Mouse (Mus musculus): ENCODE results near the gene Ubl7.

Ubl7 gene

DNA sequence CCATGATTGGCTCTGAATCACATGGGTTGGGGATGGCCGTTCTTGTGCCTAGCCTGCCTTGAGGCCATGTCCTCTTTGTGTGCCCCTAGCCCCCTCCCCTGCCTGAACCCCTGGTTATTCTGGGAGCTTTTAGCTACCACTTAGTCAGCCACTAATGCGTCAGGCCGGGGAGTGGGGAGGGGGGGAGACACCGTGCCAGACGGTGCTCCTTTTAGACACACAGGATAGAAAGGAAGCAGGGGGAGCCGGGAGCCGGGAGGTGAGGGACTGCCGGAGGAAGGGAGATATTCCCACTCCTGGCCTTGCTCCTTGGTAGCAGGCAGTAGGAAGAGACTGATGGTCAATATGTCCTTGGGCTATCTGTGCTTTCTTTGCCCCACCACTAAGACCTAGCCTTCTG is 39.1 kb downstream of the Ubl7 start:
- no peak for DNase-seq

- DNase-seq, result no peak
Measured at GRCm38 (mm10) chr9:57950519-57950918, 39.7 kb downstream of the Ubl7 start.

DNA sequence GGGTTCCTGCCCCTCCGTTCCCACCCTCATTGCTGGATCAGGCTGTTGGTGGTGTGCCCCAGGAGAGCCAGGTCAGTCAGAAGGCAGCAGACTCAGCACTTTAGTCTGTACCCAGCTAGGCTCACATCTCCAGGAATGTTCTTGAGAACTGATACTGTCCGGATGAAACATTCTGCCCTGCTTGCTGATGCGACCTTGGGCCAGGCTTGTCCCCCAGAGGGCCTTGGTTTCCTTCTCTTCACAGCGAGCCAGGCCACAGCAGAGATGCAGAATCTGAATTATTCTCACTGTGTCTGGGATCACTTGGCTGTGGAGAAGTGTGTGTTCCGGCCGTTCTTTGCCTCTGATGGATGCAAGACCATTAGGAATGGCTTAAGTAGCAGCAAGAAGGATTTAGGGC is 41.2 kb downstream of the Ubl7 start:
- DNase-seq, result no peak

DNA sequence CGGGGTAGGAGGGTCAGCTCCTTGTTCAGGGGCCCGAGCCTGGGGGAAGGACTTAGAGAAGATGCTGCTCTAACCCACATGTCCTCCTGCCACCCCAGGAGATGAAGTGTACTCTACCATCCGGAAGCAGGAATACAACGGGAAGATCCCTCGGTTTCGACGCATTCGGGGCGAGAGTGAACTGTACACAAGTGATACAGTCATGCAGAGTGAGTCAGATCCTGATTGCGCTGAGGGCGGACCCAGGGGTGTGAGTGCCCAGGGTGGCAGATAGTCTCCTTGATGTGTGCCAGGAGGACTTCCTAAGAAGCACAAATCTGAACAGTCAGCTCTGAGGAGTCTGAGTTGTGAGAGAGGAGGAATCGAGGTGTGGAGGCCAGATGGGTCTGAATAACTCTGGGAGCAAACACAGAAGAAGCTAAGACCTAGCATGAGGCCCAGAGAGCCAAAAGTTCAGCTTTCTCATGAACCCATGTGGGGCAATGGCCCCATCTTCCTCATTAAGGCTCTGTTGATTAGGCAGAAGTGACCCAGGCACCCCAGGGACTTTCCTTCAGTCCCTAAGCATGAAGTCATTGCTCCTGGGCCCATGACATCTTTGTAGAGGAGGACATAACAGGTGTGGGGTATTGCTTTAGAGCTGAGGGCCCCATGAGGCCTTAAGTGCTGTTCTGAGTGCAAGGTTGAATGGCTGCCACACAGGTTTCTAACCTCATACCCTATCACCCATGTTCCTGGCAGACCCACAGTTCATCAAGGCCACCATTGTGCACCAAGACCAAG is 44.4 kb downstream of the Ubl7 start:
- no peak for DNase-seq

- DNase-seq, result no peak
Measured at GRCm38 (mm10) chr9:57955764-57956163, 45.0 kb downstream of the Ubl7 start.

- DNase-seq, result no peak
Measured at GRCm38 (mm10) chr9:57956196-57956837, 45.5 kb downstream of the Ubl7 start.

DNA sequence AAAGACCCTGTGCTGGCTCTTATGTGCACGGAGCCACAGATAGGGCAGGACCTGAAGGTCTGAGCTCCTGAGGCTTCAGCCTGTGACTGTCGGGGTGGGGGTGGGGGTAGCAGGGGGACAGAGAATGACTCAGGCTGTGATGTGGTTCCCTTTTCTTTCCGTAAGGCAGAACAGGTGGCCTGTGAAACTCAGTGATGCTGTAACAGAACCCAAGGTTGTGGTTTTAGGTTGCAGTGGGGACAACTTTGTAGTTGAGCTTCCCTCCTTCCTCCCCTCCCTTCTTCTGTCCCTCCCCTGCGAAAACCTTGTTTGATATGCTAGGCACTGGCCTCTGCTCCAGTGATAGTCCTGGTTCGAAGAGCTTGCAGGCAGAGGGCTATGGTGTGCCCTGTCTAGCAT is 46.1 kb downstream of the Ubl7 start:
- DNase-seq, result no peak

- DNase-seq, result no peak
Measured at GRCm38 (mm10) chr9:57958615-57959014, 47.8 kb downstream of the Ubl7 start.

- DNase-seq, result no peak
Measured at GRCm38 (mm10) chr9:57959399-57959798, 48.6 kb downstream of the Ubl7 start.

GRCm38 (mm10) chr9:57959886-57960866 is 49.4 kb downstream of the Ubl7 start:
- DNase-seq, result no peak

GRCm38 (mm10) chr9:57961226-57961625 is 50.4 kb downstream of the Ubl7 start:
- no peak for DNase-seq

DNA sequence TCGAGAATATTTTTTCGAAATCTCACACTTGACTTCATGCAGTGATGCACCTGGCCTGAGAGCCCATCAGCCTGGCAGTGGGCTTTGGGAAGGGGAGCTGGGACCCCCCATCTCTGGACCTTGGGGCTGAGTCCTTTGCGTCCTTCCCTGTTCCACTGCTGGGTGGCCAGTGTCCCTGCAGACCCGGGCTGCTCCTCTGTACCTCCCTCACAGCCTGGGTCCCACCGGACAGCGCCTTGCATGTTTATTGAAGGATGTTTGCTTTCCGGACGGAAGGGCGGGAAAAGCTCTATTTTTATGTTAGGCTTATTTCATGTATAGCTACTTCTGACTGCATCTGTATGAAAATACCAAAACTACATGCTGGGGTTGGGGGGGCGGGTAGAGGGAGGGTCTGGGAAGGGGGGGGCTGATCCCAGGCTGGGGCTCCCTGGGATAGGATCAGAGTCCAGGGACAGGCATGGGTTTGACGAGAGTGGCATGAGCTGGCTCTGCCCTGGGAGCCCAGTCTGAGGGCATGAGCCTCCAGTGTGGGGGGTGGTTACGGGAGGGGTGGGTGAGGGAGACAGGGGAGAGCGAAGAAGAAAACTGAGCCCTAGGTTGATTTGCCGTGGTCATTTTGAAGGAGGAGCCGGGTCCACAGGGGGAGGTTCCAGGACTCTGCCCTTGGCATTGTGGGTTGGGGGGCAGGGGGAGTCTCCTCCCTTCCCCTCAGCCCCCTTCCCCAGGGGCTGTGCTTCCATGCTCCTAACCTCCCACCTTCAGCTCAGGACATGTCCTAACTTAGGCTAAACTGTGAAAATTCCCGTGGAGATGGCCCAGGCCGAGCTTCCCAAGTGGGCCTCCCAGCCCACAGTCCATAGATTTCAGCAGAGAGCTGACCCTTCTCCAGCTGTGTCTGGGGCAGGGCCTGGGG is 51.3 kb downstream of the Ubl7 start:
- DNase-seq, result no peak

DNA sequence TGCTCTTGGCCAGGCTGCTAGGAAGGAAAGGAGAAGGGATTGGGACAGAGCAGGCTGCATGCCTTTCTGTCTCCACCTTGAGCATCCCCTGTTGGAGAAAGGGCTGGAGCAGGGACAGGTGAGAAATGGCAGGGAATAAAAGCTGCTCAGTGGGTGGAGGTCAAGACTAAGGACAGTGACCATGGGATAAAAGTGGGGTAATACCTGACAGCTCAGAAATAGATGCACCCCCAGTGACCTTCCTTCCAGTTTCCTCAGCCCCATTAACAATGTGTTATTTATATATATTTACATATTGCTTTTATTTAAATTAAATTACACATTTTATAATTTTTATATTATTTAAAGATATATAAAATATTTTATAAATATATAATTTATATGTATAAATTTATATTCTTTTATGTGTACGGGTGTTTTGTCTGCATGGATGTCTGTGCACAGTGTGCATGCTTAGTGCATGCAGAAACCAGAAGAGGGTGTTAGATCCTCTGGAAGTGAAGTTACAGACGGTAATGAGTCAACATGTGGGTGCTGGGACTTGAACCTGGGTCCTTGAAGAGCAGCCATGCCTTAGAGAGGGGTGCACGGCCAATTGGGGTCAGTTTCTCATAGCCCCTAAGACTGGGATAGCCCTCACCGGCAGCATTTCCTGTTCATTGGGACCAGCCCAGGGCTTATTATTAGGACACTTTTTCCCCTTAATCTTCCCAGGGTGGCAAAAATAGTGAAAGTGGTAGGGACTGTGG is 52.6 kb downstream of the Ubl7 start:
- DNase-seq, result no peak

DNA sequence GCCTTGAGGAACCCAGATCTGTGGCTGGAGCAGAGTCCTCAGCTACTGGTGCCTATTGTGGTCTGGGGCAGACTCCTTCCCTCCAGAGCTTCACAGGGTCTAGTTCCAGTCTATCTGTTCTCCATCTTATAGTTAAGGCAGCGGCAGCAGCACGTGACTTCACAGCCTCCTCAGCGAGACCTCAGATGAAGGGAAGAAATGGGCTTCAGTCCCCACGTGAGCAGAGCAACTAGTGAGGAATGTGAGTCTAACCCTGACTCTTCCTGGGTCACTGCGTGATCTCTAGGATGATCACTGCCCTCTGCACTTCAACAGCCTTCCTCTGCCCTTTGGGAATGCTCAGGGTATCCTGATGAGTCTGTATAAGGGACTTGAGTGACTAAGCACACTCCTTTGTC is 53.2 kb downstream of the Ubl7 start:
- no peak for DNase-seq

DNA sequence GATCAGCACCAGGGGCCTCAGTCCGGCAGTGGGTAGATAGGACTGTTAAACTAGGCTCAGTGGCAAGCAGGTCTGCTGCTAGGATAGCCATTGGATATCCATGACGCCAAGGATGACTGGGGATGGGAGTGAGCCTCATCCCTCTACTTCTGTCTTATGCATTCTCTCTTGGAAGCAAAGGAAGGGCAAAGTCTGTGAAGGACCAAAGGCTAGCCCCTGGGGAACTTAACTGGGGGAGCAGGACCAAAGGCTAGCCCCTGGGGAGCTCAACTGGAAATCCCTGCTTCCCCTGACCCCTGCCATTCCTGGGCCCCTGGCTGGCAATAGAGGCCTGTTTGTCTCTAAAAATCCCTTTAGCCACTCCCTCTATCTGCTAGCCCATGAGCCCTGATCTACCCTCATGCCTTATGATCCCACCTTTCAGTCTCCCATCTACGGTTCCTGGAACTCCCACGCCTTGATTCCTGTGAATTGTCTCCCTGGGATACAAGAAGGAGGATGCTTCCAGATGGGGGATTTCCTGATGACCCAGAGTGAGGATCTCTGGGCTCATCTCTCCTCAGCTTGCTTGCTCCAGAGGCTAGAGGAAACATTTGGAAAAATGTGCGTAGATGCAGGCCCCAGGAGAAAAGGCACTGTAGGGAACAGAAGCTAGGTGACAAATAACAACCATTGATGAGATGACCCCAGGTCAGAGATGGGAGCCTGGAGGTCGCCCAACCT is 53.9 kb downstream of the Ubl7 start:
- no peak for DNase-seq

DNA sequence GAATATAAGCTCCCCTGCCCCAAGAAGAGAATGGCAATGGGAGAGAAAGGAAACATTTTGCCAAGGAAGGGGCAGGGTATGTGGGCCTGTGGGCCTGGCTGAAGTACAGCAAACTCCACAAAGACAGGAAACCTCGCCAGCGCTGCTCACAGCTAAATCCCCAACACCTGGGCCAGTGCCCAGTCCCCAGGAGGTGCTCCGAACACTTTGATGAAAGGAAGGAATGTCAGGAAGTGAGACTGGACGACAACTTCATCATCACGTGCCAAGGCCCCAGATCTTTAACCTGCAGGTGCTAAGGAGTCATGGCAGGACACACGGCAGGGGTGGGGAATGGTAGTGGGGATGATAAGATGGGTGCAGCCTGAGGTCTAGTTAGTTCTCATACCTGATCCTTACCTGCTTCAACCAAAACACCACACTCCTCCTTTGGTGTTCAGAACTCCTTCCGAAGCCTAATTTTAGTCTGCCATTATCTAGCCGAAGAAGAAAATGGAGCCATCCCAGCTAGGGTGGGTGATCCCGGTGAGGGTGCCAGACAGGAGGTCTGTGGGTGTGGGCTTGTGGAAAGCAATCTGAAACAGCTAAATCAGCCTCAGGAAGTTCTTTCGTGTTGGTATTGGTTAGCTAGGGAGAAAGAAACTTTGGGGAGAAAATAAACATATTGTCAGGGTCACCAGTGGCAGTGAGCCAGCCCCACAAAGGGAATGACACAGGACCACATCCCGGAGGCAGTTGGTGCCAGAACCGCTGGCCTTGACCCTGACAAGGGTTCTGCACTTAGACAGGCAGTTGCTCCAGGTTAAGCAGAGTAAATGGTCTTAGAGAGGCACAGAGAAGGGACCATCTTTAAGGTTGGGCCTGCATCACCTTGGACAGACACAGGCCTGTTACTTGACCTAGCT is 54.8 kb downstream of the Ubl7 start:
- no peak for DNase-seq

DNA sequence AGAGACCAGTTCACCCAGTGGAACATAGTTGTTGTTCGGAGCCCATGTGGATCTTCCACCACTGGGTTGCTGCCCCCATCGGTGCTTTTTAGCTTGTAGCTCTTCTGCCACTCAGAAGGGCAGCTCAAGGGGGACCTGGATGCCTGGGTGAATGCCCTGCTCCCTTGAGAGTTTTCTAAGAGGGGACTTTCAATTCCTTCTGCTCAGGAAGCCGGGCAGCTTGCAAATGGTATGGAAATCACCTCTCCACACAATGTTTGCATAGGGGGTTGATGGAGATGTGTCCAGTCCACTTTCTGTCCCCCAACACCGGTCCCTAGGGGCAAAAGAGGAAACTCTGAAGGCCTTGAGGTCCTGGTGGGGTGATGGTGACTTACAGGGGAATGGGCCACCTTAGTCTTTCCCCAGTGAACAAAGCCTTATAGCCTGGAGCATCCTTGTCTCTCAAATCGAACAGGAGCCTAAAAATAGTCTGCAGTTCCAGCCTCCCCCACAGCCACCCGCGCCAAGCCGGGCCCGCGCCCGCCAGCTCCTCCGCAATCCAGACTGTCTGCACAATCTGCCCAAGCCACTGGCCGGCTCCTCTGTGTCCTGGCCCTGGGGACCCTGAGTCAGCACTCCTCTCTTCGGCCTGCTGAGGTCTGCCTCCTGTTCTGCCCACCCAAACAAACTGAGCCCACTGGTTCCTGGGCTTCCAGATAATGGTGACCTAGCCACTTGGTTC is 56.6 kb downstream of the Ubl7 start:
- DNase-seq, result no peak

DNA sequence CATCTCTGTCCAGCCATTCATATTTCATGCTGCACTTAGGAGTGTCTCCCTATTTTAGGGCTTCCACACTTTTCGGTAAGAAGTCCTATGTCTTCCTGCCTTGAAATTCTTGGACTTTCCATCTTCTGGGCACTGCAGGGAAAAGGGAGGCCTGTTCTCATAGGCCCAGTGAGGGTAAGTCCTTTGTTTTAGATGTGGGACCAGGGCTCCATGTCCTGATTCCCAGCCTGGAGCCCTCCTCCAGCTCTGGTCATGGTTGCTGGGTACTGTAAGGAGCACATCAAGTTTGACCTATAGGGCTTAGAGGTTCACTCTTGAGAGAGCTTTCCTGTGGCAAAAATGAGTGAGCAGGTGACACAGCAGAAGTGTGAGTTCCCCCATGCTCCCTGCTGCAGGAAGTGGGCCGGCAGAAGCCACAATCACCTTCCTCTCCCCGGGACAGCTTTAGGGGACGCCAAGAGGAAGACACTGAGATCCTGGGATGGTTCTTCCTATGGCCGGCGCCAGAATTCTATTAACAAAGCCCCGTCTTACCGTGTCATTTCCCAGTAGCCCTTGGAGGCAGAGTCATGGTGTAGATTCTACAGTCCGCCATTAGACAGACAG is 57.5 kb downstream of the Ubl7 start:
- DNase-seq, result no peak

All from kidney, adult 11 months (tissue).